Mouse (Mus musculus) Patski (cell line): Measurements from ENCODE around the gene Aplp2. TPM values are rescaled to one million over a fixed set of nuclear protein-coding genes. Genes with fewer than 3 reads are reported as not detected.
A peak's percentile ranks its signal among the peaks of the same experiment; 100 is the strongest.

Experiments used
- ATAC-seq: fragments of 100-300 bp; one replicate; pipeline ENCODE4 v1.8.0; 2021
- CTCF ChIA-PET: fragments of 350-600 bp; sonication (Branson Sonifier 250); formaldehyde crosslinking; loops from one replicate; lab custom pipeline; 2022; ENCODE audit warnings: inconsistent platforms; lab: Charles Lee
- POLR2A ChIA-PET: fragments of 350-600 bp; sonication (Branson Sonifier 250); formaldehyde crosslinking; loops from one replicate; lab custom pipeline; 2022; ENCODE audit warnings: antibody characterized with exemption, inconsistent platforms; lab: Charles Lee
- DNase-seq: peaks from one replicate; pipeline ENCODE4 v3.0.0-alpha.2; 2011; ENCODE audit warnings: low read depth, low spot score
- H3K27me3 ChIP-seq: fragments of 371-371 bp; one replicate; pipeline ENCODE4 v1.5.1; 2021
- CTCF ChIP-seq: fragments of 100-300 bp; IDR thresholded peaks from one replicate; pipeline ENCODE4 v1.5.1; 2021
- in situ Hi-C: fragments of 300-500 bp; cut with MboI; formaldehyde crosslinking; loops from 3 replicates; pipeline ENCODE4 v1.11.1; 2018; ENCODE audit warnings: low pct_unique_long_range_greater_than_20kb, mixed read lengths
- polyA plus RNA-seq: library from polyadenylated mRNA; unstranded; gene quantifications from one replicate; pipeline ENCODE4 v1.2.3, GENCODE M21; 2021

The Aplp2 gene
- polyA plus RNA-seq, 1 experiment from 2014 or later: 755 TPM

DNA sequence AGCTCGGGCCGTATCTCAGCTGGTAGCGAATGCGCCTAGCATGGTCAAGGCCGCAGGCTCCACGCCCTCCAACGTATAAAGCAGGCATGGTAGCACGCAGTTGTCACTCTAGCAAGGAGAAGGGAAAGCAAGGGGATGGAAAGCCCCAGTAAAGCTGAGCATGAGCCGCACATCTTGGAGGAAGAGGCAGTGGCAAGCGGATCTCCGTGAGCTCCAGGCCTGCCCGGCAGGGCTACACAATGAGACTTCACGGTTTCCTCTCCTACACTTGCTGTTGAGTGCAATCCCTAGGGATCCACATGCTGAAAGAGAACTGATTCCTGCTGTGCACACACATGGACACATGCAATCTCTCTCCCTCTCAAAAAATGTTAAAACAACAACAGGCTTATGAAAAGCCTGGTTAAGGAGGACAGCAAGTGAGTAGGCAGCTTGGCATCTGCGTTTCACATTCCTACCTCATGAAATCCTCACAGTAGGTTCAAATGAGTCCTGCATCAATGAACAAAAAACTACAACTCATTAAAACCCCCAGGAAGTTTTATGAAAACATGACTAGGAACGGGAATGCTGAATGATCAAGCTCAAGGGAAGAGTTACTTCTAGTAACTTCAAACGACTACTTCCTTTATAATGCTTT is 7.9 kb downstream of the Aplp2 start:
- H3K27me3 ChIP-seq: no peaks in the 10 kb centered on the region
- ChIA-PET CTCF (interaction anchor here (1.6 to 2.4 kb wide), 4 partner anchors 24 to 59 kb away, joined by 3 to 7 read pairs (median 6); no protein-coding TSS in a partner anchor), POLR2A (interaction anchor here (0.6 to 0.9 kb wide), 4 partner anchors 20 to 596 kb away, joined by 3 to 5 read pairs (median 4); partner anchors contain the start of gene Prdm10)
- peak; percentile 12 for TF ChIP-seq CTCF
- ATAC-seq (peak; percentile 89), DNase-seq (peak; percentile 64)
- in situ Hi-C loops: no loop called here

GRCm38 (mm10) chr9:31203068-31203467 is 8.5 kb downstream of the Aplp2 start:
- ATAC-seq: peak; percentile 13
- no peaks in the 10 kb centered on the region for H3K27me3 ChIP-seq
- CTCF ChIA-PET: interaction anchor here (1.3 to 2.4 kb wide), 5 partner anchors 23 to 59 kb away, joined by 3 to 7 read pairs (median 4); no protein-coding TSS in a partner anchor
- POLR2A ChIA-PET: interaction anchor here (0.6 kb wide), 1 partner anchor 597 kb away, joined by 4 read pairs; no protein-coding TSS in a partner anchor
- in situ Hi-C loops: no loop called here
- TF ChIP-seq CTCF: no peak
- no peak for DNase-seq

DNA sequence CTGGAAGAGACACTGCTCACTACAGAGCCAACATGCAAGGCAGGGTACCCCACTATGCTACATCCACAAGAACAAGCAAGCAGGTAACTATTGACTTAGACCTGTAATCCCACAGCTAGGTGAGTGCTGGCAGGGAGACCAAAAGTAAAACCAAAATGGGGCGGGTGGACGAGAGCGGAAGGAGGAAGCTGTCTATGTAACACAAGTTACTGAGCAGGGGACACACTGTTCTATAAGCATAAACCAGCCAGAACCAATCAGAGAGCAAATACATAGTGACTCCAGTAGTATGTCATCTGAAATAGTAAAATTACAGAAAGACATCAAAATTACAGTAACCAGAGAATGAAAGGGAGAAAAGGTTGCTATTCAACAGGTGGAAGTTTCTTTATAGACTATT is 13.0 kb downstream of the Aplp2 start:
- DNase-seq (no peak), ATAC-seq (no peak)
- no peaks in the 10 kb centered on the region for H3K27me3 ChIP-seq
- POLR2A ChIA-PET: no interaction called here
- in situ Hi-C loops: no loop called here
- no peak for TF ChIP-seq CTCF
- CTCF ChIA-PET: no interaction called here

DNA sequence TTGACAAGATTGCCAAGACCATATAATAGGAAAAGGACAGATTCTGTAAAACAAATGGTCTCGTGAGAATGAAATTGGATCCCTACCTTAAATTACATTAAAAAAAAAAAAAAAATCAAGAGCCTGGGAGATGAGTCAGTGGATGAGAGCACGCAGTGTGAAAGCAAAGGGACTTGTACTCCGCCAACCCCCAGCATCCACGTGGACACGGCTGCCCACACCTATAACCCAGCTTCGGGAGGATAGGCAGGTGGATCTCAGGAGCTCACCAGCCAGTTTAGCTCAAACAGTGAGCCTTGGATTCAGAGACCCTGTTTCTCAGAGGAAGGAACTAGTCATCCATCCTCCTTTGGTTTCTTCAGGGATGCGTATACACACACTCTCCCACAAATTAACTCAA is 13.8 kb downstream of the Aplp2 start:
- no peaks in the 10 kb centered on the region for H3K27me3 ChIP-seq
- ChIA-PET CTCF (no interaction called here), POLR2A (interaction anchor here (0.6 kb wide), 1 partner anchor 135 kb away, joined by 3 read pairs; no protein-coding TSS in a partner anchor)
- in situ Hi-C loops: no loop called here
- ATAC-seq (no peak), DNase-seq (no peak)
- TF ChIP-seq CTCF: no peak

- DNase-seq (no peak), ATAC-seq (no peak)
- ChIA-PET POLR2A (no interaction called here), CTCF (no interaction called here)
- TF ChIP-seq CTCF: no peak
- in situ Hi-C loops: no loop called here
- no peaks in the 10 kb centered on the region for H3K27me3 ChIP-seq
Observed at GRCm38 (mm10) chr9:31196742-31197141, 14.9 kb downstream of the Aplp2 start.

DNA sequence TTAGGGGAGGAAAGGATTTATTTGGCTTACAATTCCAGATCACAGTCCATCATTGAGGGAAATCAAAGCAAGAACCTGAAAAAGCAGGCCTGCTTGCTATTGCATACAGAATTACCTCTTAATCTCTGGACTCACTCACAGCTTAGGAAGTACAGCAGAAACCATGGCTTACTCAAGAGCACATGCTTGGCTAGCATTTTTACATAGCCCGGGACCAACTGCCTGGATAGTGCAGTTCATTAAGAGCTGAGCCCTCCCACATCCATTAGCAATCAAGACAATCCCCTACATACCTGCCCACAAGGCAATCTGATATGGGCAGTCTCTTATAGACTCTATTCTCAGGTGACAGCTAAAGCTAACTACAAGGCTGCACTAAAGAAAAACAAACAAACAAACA is 16.0 kb downstream of the Aplp2 start:
- H3K27me3 ChIP-seq: no peaks in the 10 kb centered on the region
- CTCF ChIA-PET: interaction anchor here (1.2 to 1.7 kb wide), 2 partner anchors 12 to 14 kb away, joined by 3 to 6 read pairs; no protein-coding TSS in a partner anchor
- TF ChIP-seq CTCF: no peak
- DNase-seq (no peak), ATAC-seq (no peak)
- POLR2A ChIA-PET: no interaction called here
- in situ Hi-C loops: no loop called here

GRCm38 (mm10) chr9:31192378-31192777 is 19.2 kb downstream of the Aplp2 start:
- ATAC-seq: no peak
- ChIA-PET POLR2A (no interaction called here), CTCF (no interaction called here)
- TF ChIP-seq CTCF: no peak
- in situ Hi-C loops: no loop called here
- H3K27me3 ChIP-seq: no peaks in the 10 kb centered on the region
- no peak for DNase-seq

DNA sequence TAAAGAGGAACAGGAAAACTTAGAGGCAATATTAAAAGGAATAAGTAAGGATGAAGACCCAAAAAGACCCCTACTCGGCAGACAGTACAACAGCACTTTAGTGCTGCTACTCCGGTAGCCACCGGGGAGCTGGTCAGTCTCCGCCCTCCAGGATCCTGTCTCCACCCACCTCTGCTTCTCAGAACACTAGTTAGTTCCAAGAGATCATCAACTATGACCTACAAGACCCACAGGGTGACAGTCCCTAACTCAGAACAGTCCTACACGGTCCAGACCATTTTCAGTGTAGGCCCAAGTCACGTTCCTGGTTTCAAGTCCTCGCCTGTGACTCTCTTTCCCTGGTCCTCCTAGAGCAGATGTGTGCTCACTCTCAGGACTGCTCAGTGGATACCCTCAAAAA is 20.1 kb downstream of the Aplp2 start:
- DNase-seq: no peak
- TF ChIP-seq CTCF: no peak
- ChIA-PET CTCF (no interaction called here), POLR2A (no interaction called here)
- ATAC-seq: no peak
- in situ Hi-C loops: no loop called here
- H3K27me3 ChIP-seq: no peaks in the 10 kb centered on the region

DNA sequence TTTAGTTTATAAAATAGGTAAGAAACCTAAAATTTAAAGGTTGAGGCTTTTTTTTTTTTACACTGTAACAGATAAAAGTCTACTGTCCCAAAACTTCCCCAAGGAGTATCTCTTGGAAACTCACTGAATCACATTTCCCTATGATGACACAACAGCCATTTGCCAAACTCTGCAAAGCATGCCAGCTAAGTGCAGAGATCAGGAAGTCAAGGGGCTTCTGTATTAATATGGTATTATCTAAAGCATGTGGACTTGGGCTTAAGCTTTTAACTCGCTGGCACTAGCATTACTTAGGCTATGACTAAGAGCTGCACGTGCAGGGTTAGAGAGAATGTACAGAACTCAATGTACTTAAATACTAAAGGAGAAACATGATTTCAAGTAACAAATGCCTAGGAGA is 22.4 kb downstream of the Aplp2 start:
- DNase-seq: no peak
- ChIA-PET CTCF (interaction anchor here (2.5 kb wide), 1 partner anchor 9 kb away, joined by 7 read pairs; no protein-coding TSS in a partner anchor), POLR2A (no interaction called here)
- no peak for ATAC-seq
- H3K27me3 ChIP-seq: no peaks in the 10 kb centered on the region
- no peak for TF ChIP-seq CTCF
- in situ Hi-C loops: no loop called here

GRCm38 (mm10) chr9:31184439-31184838 is 27.2 kb downstream of the Aplp2 start:
- DNase-seq (no peak), ATAC-seq (no peak)
- CTCF ChIA-PET: interaction anchor here (2.2 kb wide), 1 partner anchor 11 kb away, joined by 6 read pairs; no protein-coding TSS in a partner anchor
- H3K27me3 ChIP-seq: no peaks in the 10 kb centered on the region
- POLR2A ChIA-PET: no interaction called here
- in situ Hi-C loops: no loop called here
- TF ChIP-seq CTCF: no peak

GRCm38 (mm10) chr9:31183061-31183460 is 28.6 kb downstream of the Aplp2 start:
- ATAC-seq (no peak), DNase-seq (no peak)
- no peak for TF ChIP-seq CTCF
- ChIA-PET CTCF (interaction anchor here (2.2 kb wide), 1 partner anchor 12 kb away, joined by 6 read pairs; no protein-coding TSS in a partner anchor), POLR2A (interaction anchor here (1.0 to 1.7 kb wide), 3 partner anchors 21 to 51 kb away, joined by 3 to 7 read pairs (median 3); partner anchors contain the start of gene Aplp2)
- in situ Hi-C loops: no loop called here
- H3K27me3 ChIP-seq: no peaks in the 10 kb centered on the region
